Mouse (Mus musculus): Measurements from ENCODE around the gene Daxx. TPM values are rescaled to one million over a fixed set of nuclear protein-coding genes. Genes with fewer than 3 reads are reported as not detected.
"Not testable (repeated sequence)": the region's sequence is repeated elsewhere in the genome, so short reads cannot be mapped to it uniquely, and the experiment has no call there.

The Daxx gene
- total RNA-seq, 2 experiments from 2014 or later: 25.4 to 33.0 TPM

GRCm38 (mm10) chr17:33903911-33904651 lies 5.1 kb upstream of the Daxx start:
- not testable (repeated sequence) for DNase-seq

- not testable (repeated sequence) for DNase-seq
Measured at GRCm38 (mm10) chr17:33904835-33905234, 4.4 kb upstream of the Daxx start, which contains the start of gene Platr17. Gene Platr17, plus strand, starts transcription at chr17:33905135.

- peak; percentile 55 for DNase-seq
Measured at GRCm38 (mm10) chr17:33908331-33909076, 710 bp upstream of the Daxx start.

- no peak for DNase-seq
Measured at GRCm38 (mm10) chr17:33909869-33910250, 646 bp downstream of the Daxx start.

GRCm38 (mm10) chr17:33910346-33911051 lies 1.3 kb downstream of the Daxx start:
- DNase-seq: no peak

GRCm38 (mm10) chr17:33911052-33911812 lies 2.0 kb downstream of the Daxx start:
- no peak for DNase-seq

GRCm38 (mm10) chr17:33911813-33912414 lies 2.7 kb downstream of the Daxx start:
- no peak for DNase-seq

- DNase-seq: no peak
Measured at GRCm38 (mm10) chr17:33913264-33913663, 4.0 kb downstream of the Daxx start.

GRCm38 (mm10) chr17:33913905-33914304 lies 4.7 kb downstream of the Daxx start:
- DNase-seq: no peak

- DNase-seq: no peak
Measured at GRCm38 (mm10) chr17:33914969-33915391, 5.8 kb downstream of the Daxx start.

- DNase-seq: peak; percentile 94 to 95
Measured at GRCm38 (mm10) chr17:33915671-33916250, 6.5 kb downstream of the Daxx start, which contains the start of the genes Tapbp and Zbtb22. Gene Tapbp, plus strand, starts transcription at chr17:33915899. Gene Zbtb22, plus strand, starts transcription at chr17:33915904.

- DNase-seq: no peak
Measured at GRCm38 (mm10) chr17:33916294-33916693, 7.1 kb downstream of the Daxx start.

GRCm38 (mm10) chr17:33916847-33917655 lies 7.8 kb downstream of the Daxx start:
- no peak for DNase-seq

GRCm38 (mm10) chr17:33917656-33918292 lies 8.6 kb downstream of the Daxx start:
- no peak for DNase-seq

- DNase-seq: no peak
Measured at GRCm38 (mm10) chr17:33918293-33919203, 9.3 kb downstream of the Daxx start.

- DNase-seq: no peak
Measured at GRCm38 (mm10) chr17:33919351-33920281, 10.4 kb downstream of the Daxx start.

GRCm38 (mm10) chr17:33920282-33921097 lies 11.3 kb downstream of the Daxx start:
- DNase-seq: peak; percentile 74 to 75

Data from layer of hippocampus, postnatal 36 days (tissue).